Mouse (Mus musculus): ENCODE measurements at regions not wholly inside any gene's neighbourhood (a gene's known extent, or its start where the extent isn't known, plus 50 kb on each side); places are given as distances from the start of the nearest gene placed in this dataset.

DNA sequence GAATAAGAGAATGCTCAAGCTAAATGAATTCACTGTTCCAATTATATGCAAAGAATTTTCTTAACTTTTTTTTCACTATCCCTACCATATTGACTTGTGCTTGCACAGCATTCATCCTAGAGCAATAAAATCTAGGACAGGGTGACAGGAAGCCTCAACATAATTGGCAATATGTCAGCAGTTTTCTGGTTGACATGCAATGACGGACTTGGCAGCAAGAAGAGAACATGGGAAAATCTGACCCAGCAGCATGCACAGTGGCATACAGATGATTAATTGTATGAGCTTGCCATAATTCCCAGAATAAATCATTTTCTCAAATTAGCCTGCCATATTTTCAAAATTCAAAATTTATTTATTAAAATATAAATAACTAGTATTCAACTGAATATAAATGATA is 152.7 kb downstream of the Amy2a5 start:
- DNase-seq: no peak

DNA sequence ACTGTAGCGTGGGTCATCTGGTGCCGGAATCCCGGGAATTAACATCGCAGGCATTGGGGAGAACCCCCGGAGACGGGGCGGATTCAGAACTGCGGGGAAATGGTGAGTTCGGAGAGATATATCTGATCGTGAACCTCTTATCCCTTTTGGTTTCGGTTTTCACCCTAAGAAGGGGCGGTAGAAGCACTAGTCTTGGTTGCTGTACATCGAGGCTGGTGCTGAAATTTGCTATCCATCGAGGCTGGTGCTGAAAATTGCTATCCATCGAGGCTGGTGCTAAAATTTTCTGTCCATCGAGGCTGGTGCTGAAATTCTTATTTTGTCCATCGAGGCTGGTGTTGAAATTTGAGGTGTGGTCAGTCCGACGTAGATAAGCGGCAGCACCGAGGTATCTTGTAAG is 167.8 kb downstream of the Amy2a5 start:
- DNase-seq: peak; percentile 2

DNA sequence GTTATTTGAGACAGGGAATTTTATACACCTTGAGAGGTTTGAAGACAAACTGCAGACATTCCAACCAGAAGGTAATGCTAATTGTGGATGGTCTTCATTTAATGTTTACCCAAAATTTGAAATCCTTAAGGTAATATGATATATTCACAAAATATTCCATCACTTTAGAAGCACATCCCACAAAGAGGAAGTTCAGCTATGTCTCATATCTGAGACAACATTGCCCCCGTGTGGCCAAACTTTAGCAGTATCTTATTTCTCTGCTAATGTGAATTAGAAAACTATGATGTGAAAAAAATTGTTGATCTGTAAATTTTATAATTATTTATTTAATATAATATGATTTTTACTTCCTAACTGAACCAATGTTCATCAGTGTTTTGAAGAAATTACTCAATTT is 177.9 kb downstream of the Amy2a5 start:
- peak; percentile 78 for DNase-seq
